10 mouse cellular contexts compared by ENCODE assay signal in the genomic region with DNA sequence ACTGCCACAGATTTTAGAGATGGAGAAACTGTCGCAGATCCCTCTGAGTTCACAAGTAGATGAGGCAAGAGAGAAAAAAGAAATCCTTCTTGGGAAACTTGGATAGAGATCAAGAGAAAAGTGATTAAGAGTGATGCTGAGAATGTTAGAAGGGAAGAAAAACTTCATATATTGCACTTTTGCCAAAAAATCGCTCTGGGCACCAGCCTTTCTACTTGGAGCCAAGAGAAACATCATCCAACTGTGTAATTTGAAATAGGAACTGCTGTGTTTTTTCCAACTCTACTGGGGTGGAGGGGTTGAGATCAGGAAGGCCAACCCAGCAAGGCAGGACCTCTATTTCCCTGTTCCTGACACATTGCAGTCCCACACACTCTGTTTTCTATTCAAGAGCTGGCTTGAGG.
DNase-seq lines count a peak whose midpoint lies in the region; ATAC-seq and TF ChIP-seq lines count a peak whose summit lies in the region.
"Had no signal": no experiment of that assay in that cellular context is flagged by ENCODE, and none has a peak within 500 bp of the region (broad histone marks: within the 10 kb centered on the region; RNA-seq: fewer than 3 reads in every experiment).

No protein-coding gene starts in this region.

- peaks cover 46 to 64% of the 10 kb centered on the region in 2 experiments for H3K36me3 ChIP-seq in CH12.LX (replicated peaks in 1 of 2; ENCODE audit: control insufficient read depth in 1 of 2, insufficient read depth in 1 of 2, low read length in 1 of 2)
- no peaks in the 10 kb centered on the region for H3K36me3 ChIP-seq in embryonic facial prominence, embryonic 14.5 days (ENCODE audit: control insufficient read depth, insufficient read depth, low read length)
- H3K36me3 ChIP-seq in intestine, postnatal 0 days (ENCODE audit: control insufficient read depth, insufficient read depth) = no peaks in the 10 kb centered on the region
- H3K36me3 ChIP-seq: midbrain, embryonic 15.5 days had no signal

- intact Hi-C loops in gastrocnemius, adult 2 months (cut with DNase I) = no loop called here
- intact Hi-C loops in gastrocnemius, postnatal 14 days (cut with DNase I; ENCODE audit: low total_unique reads) = no loop called here

- no peak for TF ChIP-seq RAD21 in CH12.LX (IDR thresholded peaks at IDR 0.05; ENCODE audit: low read depth, low read length)

- no peak overlapping the region for H3K4me3 ChIP-seq in gastrocnemius, adult 2 months
- H3K4me3 ChIP-seq in CH12.LX (replicated peaks in 1 of 3; ENCODE audit: low read depth in 2 of 3, low read length in 2 of 3, poor library complexity in 1 of 3) = no peak overlapping the region
- no peak overlapping the region for H3K4me3 ChIP-seq in embryonic facial prominence, embryonic 14.5 days (ENCODE audit: low read depth, low read length)
- H3K4me3 ChIP-seq in intestine, postnatal 0 days (ENCODE audit: low read depth, low read length) = no peak overlapping the region
- H3K4me3 ChIP-seq: midbrain, embryonic 15.5 days had no signal

- H3K27ac ChIP-seq in gastrocnemius, adult 2 months = peak overlapping the region; percentile 50; the same call in 1 of the 2 replicates
- peak overlapping the region; percentile 98 for H3K27ac ChIP-seq in CH12.LX (ENCODE audit: insufficient read depth, low read depth)
- no peak overlapping the region for H3K27ac ChIP-seq in embryonic facial prominence, embryonic 14.5 days (replicated peaks; ENCODE audit: low read depth, low read length)
- no peak overlapping the region for H3K27ac ChIP-seq in intestine, postnatal 0 days (ENCODE audit: low read depth, low read length)
- H3K27ac ChIP-seq: midbrain, embryonic 15.5 days had no signal

- peak; percentile 33 for DNase-seq in gastrocnemius, adult 2 months
- no peak for DNase-seq in gastrocnemius, postnatal 14 days
- no peak for DNase-seq in CH12.LX (ENCODE audit: extremely low read depth)
- peak; percentile 88 for DNase-seq in embryonic facial prominence, embryonic 14.5 days (ENCODE audit: low spot score)
- DNase-seq in kidney, postnatal 14 days = peak; percentile 56
- no peak for DNase-seq in layer of hippocampus, adult 18-20 months (ENCODE audit: low spot score in 2 of 2)
- DNase-seq: left cerebral cortex, postnatal 4 days had no signal

- H3K4me1 ChIP-seq in CH12.LX (ENCODE audit: control insufficient read depth in 1 of 2, insufficient read depth in 2 of 2) = peaks cover 22 to 65% of the 10 kb centered on the region in 2 experiments
- H3K4me1 ChIP-seq in embryonic facial prominence, embryonic 14.5 days (ENCODE audit: control insufficient read depth, insufficient read depth, low read length) = 0 out of 2 replicates have a peak, but pooled peaks cover 9% of the 10 kb centered on the region
- no peaks in the 10 kb centered on the region for H3K4me1 ChIP-seq in intestine, postnatal 0 days (replicated peaks; ENCODE audit: control insufficient read depth, insufficient read depth, low read length)
- H3K4me1 ChIP-seq: midbrain, embryonic 15.5 days had no signal

- peak; percentile 79 for ATAC-seq in embryonic facial prominence, embryonic 14.5 days (ENCODE audit: low read depth)
- no peak for ATAC-seq in intestine, postnatal 0 days
- ATAC-seq in cerebellum, adult (ENCODE audit: insufficient number of reproducible peaks, low FRiP score, low TSS enrichment) = no peak
- ATAC-seq: midbrain, embryonic 15.5 days had no signal

- WGBS in embryonic facial prominence, embryonic 14.5 days = 56% methylated on average over 2 of the region's 2 CpGs
- WGBS in intestine, postnatal 0 days = 67% methylated on average over 2 of the region's 2 CpGs

- TF ChIP-seq POLR2A in CH12.LX (IDR thresholded peaks at IDR 0.05; ENCODE audit: low read depth, low read length) = no peak

- no peaks in the 10 kb centered on the region for H3K27me3 ChIP-seq in CH12.LX (replicated peaks)
- H3K27me3 ChIP-seq in embryonic facial prominence, embryonic 14.5 days (replicated peaks; ENCODE audit: control insufficient read depth, insufficient read depth, low read length) = no peaks in the 10 kb centered on the region
- H3K27me3 ChIP-seq in intestine, postnatal 0 days (replicated peaks; ENCODE audit: control insufficient read depth, insufficient read depth, low read length) = no peaks in the 10 kb centered on the region
- H3K27me3 ChIP-seq: midbrain, embryonic 15.5 days had no signal

- H3K79me2 ChIP-seq in CH12.LX (replicated peaks; ENCODE audit: control insufficient read depth, extremely low read depth, insufficient read depth, poor library complexity, severe bottlenecking) = peaks cover 58% of the 10 kb centered on the region

- in situ Hi-C loops in CH12.LX (cut with MboI; ENCODE audit: low pct_ligation_motif_present, low pct_unique_long_range_greater_than_20kb, low sequenced_read_pairs) = no loop called here

- no peak for TF ChIP-seq CTCF in gastrocnemius, adult 2 months (IDR thresholded peaks at IDR 0.05)
- TF ChIP-seq CTCF in CH12.LX (conservative IDR thresholded peaks at IDR 0.05 in 1 of 2, IDR thresholded peaks at IDR 0.05 in 1 of 2; ENCODE audit: low read depth in 2 of 2, low read length in 2 of 2) = no peak
- TF ChIP-seq CTCF in intestine, postnatal 0 days (IDR thresholded peaks at IDR 0.05; ENCODE audit: low read depth) = no peak

- H3K9ac ChIP-seq in CH12.LX (ENCODE audit: insufficient read depth, low read depth) = peak overlapping the region; percentile 28
- H3K9ac ChIP-seq in embryonic facial prominence, embryonic 14.5 days (ENCODE audit: low read depth, low read length) = no peak overlapping the region
- H3K9ac ChIP-seq in intestine, postnatal 0 days (ENCODE audit: low read depth, low read length) = no peak overlapping the region
- H3K9ac ChIP-seq: midbrain, embryonic 15.5 days had no signal

- no peak for TF ChIP-seq EP300 in CH12.LX (IDR thresholded peaks at IDR 0.05; ENCODE audit: low read length)

- H3K9me3 ChIP-seq in CH12.LX (replicated peaks; ENCODE audit: low read length) = peaks cover 7% of the 10 kb centered on the region
- H3K9me3 ChIP-seq in embryonic facial prominence, embryonic 14.5 days (ENCODE audit: control insufficient read depth, low read length) = no peaks in the 10 kb centered on the region
- no peaks in the 10 kb centered on the region for H3K9me3 ChIP-seq in intestine, postnatal 0 days (ENCODE audit: control insufficient read depth)
- H3K9me3 ChIP-seq: midbrain, embryonic 15.5 days had no signal

- dilution Hi-C loops in CH12.LX (cut with MboI; ENCODE audit: extremely low pct_ligation_motif_present, extremely low pct_unique_long_range_greater_than_20kb, low sequenced_read_pairs) = no loop called here

- H3K4me2 ChIP-seq in CH12.LX (ENCODE audit: insufficient read depth, low read depth, poor library complexity, severe bottlenecking) = peak overlapping the region; percentile 61
- no peak overlapping the region for H3K4me2 ChIP-seq in embryonic facial prominence, embryonic 14.5 days (ENCODE audit: low read depth, low read length)
- no peak overlapping the region for H3K4me2 ChIP-seq in intestine, postnatal 0 days (replicated peaks; ENCODE audit: low read depth)
- H3K4me2 ChIP-seq: midbrain, embryonic 15.5 days had no signal

TF ChIP-seq in CH12.LX, 34 proteins besides CTCF, POLR2A, EP300 and RAD21:
- no peak for TF ChIP-seq BHLHE40 (IDR thresholded peaks at IDR 0.05; ENCODE audit: low read depth, low read length)
- TF ChIP-seq ZMIZ1 (IDR thresholded peaks at IDR 0.05; ENCODE audit: low read depth, low read length) = 0 out of 2 replicates have a peak, but pooled peaks have one; percentile 67
- TF ChIP-seq MAFK (IDR thresholded peaks at IDR 0.05; ENCODE audit: insufficient replicate concordance, low read length) = no peak
- no peak for TF ChIP-seq ZNF384 (IDR thresholded peaks at IDR 0.05; ENCODE audit: low read depth, low read length)
- no peak for TF ChIP-seq TCF12 (IDR thresholded peaks at IDR 0.05; ENCODE audit: low read depth, low read length)
- peak; percentile 69; the same call in 1 of the 2 replicates for TF ChIP-seq CHD1 (IDR thresholded peaks at IDR 0.05; ENCODE audit: low read depth, low read length)
- TF ChIP-seq IRF4 (IDR thresholded peaks at IDR 0.05; ENCODE audit: low read depth, low read length) = no peak
- TF ChIP-seq TBP (conservative IDR thresholded peaks at IDR 0.05; ENCODE audit: low read depth, low read length) = no peak
- no peak for TF ChIP-seq USF1 (IDR thresholded peaks at IDR 0.05; ENCODE audit: low read depth, low read length)

Comparison
In these comparisons a context has a peak if more than half of its experiments do, and no peak if none do; other contexts are left out.
1. DNase-seq: peak in gastrocnemius, adult 2 months (single experiment), embryonic facial prominence, embryonic 14.5 days (single experiment) and kidney, postnatal 14 days (single experiment); none in gastrocnemius, postnatal 14 days (single experiment), CH12.LX (single experiment) and layer of hippocampus, adult 18-20 months (0 of 2).
2. H3K27ac ChIP-seq: peak in gastrocnemius, adult 2 months (single experiment) and CH12.LX (single experiment); none in embryonic facial prominence, embryonic 14.5 days (single experiment) and intestine, postnatal 0 days (single experiment).